Mouse (Mus musculus) embryo, embryonic 10.5 days (tissue): ENCODE data around the gene Dusp27.
"Not testable (repeated sequence)": the region's sequence is repeated elsewhere in the genome, so short reads cannot be mapped to it uniquely, and the experiment has no call there.

Experiments
- DNase-seq: peaks from one replicate; pipeline ENCODE4 v3.0.0-alpha.2; 2015; ENCODE audit warnings: low spot score

Dusp27 gene

DNA sequence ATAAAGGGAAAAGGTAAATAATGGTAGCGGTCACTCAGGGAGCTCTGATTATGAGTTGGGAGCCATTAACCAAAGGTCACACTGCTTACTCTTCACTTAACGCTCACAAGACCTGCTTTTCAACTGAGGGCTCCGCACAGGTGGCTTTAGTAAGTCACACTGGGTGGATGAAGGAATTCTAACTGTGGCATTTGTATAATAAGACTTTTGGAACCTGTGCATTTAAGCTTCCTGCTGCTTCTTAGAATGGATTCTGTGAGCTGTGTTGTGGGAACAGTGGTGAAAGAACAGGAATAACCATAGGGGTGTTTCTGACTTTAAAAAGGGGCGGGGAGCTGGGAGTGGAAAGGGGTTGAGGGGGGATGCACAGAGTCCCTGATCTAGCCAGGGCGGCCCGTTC lies 14.6 kb upstream of the Dusp27 start:
- DNase-seq, result no peak

GRCm38 (mm10) chr1:166141868-166142267 lies 14.1 kb upstream of the Dusp27 start:
- DNase-seq, result not testable (repeated sequence)

DNA sequence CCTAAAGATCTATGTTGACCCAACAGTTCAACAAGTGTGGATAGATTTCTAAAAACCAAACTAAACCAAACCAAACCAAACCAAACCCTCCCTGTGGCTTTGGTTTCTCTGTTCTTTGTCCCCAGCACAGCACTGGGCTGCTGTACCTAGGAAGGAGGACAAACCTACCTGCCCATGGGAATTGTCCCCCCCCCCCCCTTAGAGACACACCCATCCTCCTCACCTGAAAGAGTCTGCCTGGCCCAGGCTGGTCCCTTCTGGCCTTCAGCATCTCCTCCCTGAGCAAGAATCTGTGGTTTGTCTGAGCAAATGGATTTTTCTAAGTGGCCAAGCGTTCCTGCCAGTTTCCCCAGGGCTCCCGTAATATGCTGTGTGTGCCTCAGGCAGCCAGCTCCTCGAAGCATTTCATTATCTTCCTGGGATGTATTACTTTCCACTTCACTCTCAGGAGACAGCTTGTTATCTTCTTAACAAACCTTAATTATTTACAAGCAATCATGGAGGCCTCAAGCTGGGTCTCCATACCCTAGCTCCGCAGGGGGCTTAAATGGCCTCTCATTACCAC lies 12.0 kb upstream of the Dusp27 start:
- no peak for DNase-seq

DNA sequence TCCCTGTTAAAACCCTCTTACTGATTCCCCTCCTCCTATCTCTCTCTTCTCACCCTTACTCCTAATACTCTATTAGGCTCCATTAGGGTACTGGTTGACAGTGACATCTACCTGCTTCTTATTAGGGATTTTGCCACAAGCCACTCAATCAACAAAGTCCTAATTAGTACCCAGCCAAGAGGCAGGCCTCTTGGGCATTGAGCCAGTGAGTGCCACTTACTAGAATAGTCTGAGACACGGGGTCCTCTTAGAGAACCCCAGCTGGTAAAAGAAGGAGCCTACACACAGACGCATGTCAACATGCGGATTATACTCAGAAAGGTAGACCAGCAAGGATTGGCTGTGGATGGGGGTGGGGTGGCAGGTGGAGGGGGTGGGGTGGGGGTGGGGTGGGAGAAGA lies 11.4 kb upstream of the Dusp27 start:
- no peak for DNase-seq

GRCm38 (mm10) chr1:166138136-166138535 lies 10.4 kb upstream of the Dusp27 start:
- DNase-seq, result no peak

- no peak for DNase-seq
Measured at GRCm38 (mm10) chr1:166137244-166137938, 9.7 kb upstream of the Dusp27 start.

DNA sequence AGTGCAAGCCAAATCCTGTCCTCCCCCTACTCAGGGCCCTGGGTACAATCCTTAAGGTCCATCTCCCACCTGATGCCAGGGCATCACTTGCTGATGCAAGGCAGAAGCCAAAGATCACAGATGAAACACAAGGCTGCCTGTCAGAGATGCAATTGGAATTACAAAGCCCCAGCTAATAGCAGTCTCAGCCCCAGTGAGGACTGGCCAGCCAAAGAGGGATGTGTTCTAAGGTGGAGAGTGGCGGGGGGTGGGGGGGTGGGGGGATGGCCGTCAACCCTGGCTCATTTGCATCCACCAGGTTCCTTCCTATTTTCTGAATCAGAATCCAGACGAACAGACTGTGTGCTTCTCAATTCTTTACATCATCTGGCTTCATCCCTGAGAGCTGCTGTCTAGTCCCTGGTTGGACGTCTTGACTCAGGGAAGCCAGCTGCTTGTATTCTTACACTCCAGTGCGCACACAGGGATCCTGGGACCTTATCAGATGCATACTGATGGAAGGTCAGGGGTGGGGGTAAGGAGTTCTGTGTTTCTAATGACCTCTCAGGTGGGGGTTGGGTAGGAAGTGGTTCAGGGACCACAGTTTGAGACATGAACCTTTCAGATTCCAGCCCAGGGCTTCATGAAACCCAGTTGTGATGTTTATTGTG lies 7.5 kb upstream of the Dusp27 start:
- DNase-seq, result no peak

- no peak for DNase-seq
Measured at GRCm38 (mm10) chr1:166132367-166132766, 4.6 kb upstream of the Dusp27 start.

- no peak for DNase-seq
Measured at GRCm38 (mm10) chr1:166130224-166130860, 2.6 kb upstream of the Dusp27 start, which contains the start of gene Gpa33. Gene Gpa33, plus strand, starts transcription at chr1:166130238.

GRCm38 (mm10) chr1:166128551-166128950 lies 829 bp upstream of the Dusp27 start:
- DNase-seq, result no peak

DNA sequence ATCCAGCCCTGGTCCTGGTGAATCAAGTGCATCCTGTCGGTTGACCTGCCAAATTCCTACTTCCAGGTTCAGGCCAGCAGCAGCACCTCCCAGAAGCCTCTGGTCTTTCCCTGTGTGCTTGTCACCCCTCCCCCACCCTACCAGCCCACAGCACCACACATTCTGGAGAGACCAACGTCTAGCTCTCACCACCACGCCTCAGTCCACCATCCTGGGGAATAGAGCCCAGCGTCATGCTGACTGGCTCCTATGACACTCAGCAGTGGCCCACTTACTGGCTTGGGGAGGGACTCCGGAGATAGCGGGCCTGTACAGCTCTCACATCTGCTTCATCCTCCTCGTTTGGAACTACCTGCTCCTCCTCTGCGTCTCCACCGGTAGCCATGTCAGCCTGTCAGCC lies 927 bp downstream of the Dusp27 start:
- DNase-seq, result no peak

DNA sequence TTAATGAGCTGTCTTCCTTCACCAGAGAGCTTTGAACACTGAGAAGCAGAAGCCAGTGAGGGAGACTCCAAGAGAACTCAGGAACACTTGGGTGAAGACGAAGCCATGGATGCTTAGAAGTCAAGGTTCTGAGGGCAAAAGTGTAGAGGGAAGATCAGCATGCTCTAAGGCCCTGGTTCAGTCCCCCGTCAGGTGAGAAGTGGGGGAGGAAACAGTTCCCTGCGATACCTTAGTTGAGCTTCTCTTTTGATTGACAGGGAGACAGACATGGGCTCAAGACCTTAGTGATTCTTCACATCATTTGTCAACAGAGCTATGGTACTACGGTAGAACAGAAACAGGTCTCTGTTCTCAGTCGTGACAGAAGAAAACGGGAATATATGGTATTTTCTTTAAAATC lies 1.4 kb downstream of the Dusp27 start:
- no peak for DNase-seq

DNA sequence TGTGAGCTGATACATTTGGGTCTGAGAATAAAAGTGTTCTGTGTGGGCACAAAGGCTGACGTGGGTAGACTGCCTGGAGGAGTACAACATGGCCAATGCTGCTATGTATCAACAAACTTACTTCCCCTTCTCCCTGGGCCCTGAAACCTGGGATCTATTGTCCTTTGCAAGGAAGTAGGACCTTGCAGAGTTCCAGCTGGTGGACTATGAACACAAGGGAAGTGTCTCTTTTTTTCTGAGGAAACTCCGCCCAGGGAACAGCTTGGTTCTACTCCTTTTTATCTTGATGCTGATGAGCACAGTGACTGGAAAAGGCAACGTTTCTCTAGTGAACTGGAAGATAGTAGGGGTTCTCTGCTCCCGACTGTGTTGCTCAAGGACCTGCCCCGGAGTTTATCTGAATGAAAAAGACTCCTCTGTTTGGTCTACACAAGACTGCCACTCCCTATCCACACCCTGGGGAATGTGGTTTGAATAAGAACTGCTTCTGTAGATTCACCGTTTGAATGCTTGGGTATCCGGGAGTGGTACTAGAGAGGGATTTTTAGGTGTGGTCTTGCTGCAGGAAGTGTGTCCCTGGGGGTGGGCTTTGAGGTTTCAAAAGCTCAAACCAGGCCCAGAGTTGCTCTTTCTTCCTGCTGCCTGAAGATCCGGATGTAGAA lies 2.7 kb downstream of the Dusp27 start:
- DNase-seq, result no peak

GRCm38 (mm10) chr1:166123751-166124150 lies 4.0 kb downstream of the Dusp27 start:
- DNase-seq, result no peak

DNA sequence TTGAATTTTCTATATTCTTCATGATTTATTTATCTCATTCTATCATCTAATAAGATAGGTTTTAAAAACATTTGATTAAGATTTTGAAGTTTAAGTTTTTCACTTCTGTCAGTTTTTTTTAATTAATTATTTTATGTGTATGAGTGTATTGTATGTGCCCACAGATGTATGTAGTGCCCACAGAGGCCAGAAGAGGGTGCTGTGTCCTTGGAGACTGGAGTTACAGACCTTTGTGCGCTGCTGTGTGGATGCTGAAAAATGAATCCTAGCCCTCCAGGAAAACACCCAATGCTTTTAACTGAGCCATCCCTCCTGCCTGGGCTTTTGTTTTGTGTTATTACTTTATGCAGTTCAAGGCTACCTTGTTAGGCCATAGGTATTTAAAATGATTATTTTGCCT lies 4.7 kb downstream of the Dusp27 start:
- no peak for DNase-seq

- DNase-seq, result no peak
Measured at GRCm38 (mm10) chr1:166122114-166122513, 5.6 kb downstream of the Dusp27 start.

- DNase-seq, result peak; percentile 26
Measured at GRCm38 (mm10) chr1:166117866-166118639, 9.7 kb downstream of the Dusp27 start.

- DNase-seq, result no peak
Measured at GRCm38 (mm10) chr1:166115719-166116118, 12.0 kb downstream of the Dusp27 start.

DNA sequence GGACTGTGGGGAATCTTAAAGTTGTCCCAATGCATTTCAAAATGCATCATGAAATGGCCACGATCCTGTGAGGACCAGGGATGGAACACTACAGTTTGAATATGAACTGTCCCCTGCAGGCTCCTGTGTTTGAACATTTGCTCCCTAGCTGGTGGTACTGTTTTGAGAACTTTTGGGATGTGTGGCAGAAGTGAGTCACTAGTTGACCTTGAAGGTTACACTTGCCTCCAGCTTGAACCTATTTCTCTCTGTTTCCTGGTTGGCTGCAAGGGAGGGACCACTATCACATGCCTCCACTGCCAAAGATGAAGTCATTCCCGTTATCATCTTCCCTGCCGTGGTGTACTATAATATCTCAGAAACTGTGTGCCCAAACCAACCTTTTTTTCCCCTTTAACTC lies 12.7 kb downstream of the Dusp27 start:
- DNase-seq, result no peak

GRCm38 (mm10) chr1:166105464-166105863 lies 22.3 kb downstream of the Dusp27 start:
- DNase-seq, result no peak

DNA sequence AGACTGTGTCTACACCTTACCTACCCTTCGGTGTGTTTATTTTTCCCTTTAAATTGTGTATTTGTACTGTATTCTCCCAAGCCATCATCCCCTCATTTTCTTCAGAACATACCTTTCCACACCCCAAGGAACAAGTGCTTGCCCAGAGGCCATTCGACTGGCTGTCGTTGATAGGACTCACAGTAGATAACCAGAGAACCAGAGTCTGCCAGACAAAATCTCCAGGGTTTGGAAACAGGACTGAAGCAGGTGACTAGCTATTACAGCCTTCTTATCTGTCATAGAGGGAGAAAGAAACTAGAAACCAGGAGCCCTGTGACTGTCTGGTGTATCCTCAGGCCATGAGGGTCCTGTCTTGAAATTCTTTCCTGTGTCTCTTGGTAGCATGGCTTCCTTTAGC lies 22.9 kb downstream of the Dusp27 start:
- no peak for DNase-seq
